In the genomic region with DNA sequence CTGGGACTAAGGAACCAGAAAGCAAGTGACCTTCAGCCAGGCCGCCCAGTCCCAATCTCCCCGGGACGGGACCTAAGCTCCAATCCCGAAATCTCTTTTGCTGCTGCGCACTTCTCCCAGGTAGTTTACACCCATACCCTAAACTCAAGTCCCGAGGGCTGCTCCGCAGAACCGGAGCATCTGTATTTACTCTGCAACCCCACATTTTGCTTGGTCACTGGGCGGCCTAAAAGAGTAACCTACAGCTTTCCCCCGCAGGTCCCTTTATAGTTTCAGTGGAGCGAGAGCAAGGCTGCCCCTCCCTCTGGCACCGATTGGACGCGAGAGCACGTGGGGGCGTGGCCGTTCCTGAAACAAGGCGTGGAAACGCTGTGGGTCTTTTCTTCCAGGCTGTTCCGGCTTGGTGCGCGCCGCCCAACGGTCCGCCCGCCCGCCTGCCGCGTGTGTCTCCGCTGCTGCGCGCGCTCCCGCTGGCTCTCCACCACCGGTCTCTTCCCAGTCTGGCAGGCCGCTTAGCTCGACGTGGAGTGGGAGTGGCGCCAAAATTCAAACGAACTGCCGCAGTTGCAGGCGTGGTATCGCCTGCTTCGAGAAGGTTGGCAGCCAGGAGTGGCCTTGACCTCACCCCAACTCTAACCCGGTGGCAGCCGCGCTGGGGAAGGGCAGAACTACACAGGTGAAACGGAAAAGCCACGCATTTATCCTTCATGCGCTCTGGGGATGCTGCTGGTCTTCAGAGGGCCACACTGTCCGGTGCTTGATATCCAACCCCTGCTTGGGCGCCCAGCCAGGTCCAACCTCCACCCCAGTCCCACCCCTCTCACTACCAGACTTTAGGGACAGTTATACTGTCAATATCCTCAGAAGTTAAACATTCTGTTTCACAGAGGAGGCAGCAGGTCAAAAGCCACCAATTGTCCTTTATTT, we compare ENCODE assay signal across 8 mouse cellular contexts. TPM values are rescaled to one million over a fixed set of nuclear protein-coding genes. Genes with fewer than 3 reads are reported as not detected.
DNase-seq lines count a peak whose midpoint lies in the region; ATAC-seq and TF ChIP-seq lines count a peak whose summit lies in the region.
"Not testable (repeated sequence)": the region's sequence is repeated elsewhere in the genome, so short reads cannot be mapped to it uniquely, and the experiment has no call there.

No protein-coding gene starts in this region.

- peak overlapping the region; percentile 75 for H3K4me2 ChIP-seq in heart, embryonic 13.5 days
- peak overlapping the region; percentile 63 for H3K4me2 ChIP-seq in kidney, postnatal 0 days (ENCODE audit: low read length)

- H3K79me2 ChIP-seq in liver, adult 2 months (ENCODE audit: control insufficient read depth, insufficient read depth, low read length), result not testable (repeated sequence)

- DNase-seq in kidney, postnatal 0 days (ENCODE audit: low spot score), result peak; percentile 90
- peak; percentile 79 for DNase-seq in liver, adult 2 months (ENCODE audit: extremely low read depth, low read depth, low spot score)
- DNase-seq in spleen, postnatal 36 days (ENCODE audit: low spot score in 2 of 2), result peak; percentile 69 to 80

- WGBS in heart, embryonic 13.5 days, result 1% methylated on average over 52 of the region's 52 CpGs
- WGBS in kidney, postnatal 0 days, result 2% methylated on average over 39 of the region's 52 CpGs
- under 1% methylated on average over 52 of the region's 52 CpGs for WGBS in liver, adult 2 months

- not testable (repeated sequence) for H3K4me1 ChIP-seq in brown adipose tissue, adult 24 weeks (ENCODE audit: control insufficient read depth, insufficient read depth, insufficient read length, low read length); heart, embryonic 13.5 days; kidney, postnatal 0 days (replicated peaks; ENCODE audit: insufficient read depth, low read length); liver, adult 2 months (ENCODE audit: control insufficient read depth, insufficient read depth, low read length)

- TF ChIP-seq CTCF in kidney, postnatal 0 days (IDR thresholded peaks at IDR 0.05; ENCODE audit: low read depth); liver, adult 2 months (IDR thresholded peaks at IDR 0.05; ENCODE audit: low read depth, low read length): not testable (repeated sequence)

- H3K9ac ChIP-seq in heart, embryonic 13.5 days, result peak overlapping the region; percentile 78
- peak overlapping the region; percentile 47; the same call in 1 of the 2 replicates for H3K9ac ChIP-seq in kidney, postnatal 0 days (ENCODE audit: low read depth, low read length)
- peak overlapping the region; percentile 48 for H3K9ac ChIP-seq in liver, adult 2 months (ENCODE audit: low read depth, low read length)

- peak overlapping the region; percentile 78 for H3K4me3 ChIP-seq in brown adipose tissue, adult 24 weeks (ENCODE audit: insufficient read depth, low read depth, low read length)
- peak overlapping the region; percentile 58 for H3K4me3 ChIP-seq in heart, embryonic 13.5 days
- peak overlapping the region; percentile 34 for H3K4me3 ChIP-seq in kidney, postnatal 0 days (replicated peaks; ENCODE audit: low read depth, low read length)
- H3K4me3 ChIP-seq in liver, adult 2 months (ENCODE audit: insufficient read depth, low read depth, low read length), result peak overlapping the region; percentile 52

- not testable (repeated sequence) for H3K27me3 ChIP-seq in heart, embryonic 13.5 days (replicated peaks); kidney, postnatal 0 days (ENCODE audit: insufficient read depth, low read length); liver, adult 2 months (ENCODE audit: control insufficient read depth, insufficient read depth, low read length)

- H3K27ac ChIP-seq in brown adipose tissue, adult 24 weeks (replicated peaks; ENCODE audit: low read depth, low read length); kidney, postnatal 0 days: not testable (repeated sequence)
- peak overlapping the region; percentile 69 for H3K27ac ChIP-seq in heart, embryonic 13.5 days (replicated peaks)
- H3K27ac ChIP-seq in liver, adult 2 months (replicated peaks; ENCODE audit: insufficient read depth, low read depth, low read length), result peak overlapping the region; percentile 41

- not testable (repeated sequence) for H3K9me3 ChIP-seq in heart, embryonic 13.5 days; kidney, postnatal 0 days (replicated peaks; ENCODE audit: low read length)

- ATAC-seq in CD4-positive, CD25-positive, alpha-beta regulatory T cell, adult 4 months, result peak; percentile 95
- ATAC-seq in erythroid progenitor cell, adult 5-6 weeks (replicated peaks; ENCODE audit: low FRiP score, poor library complexity, severe bottlenecking), result peak; percentile 94
- ATAC-seq in heart, embryonic 13.5 days (ENCODE audit: extremely low read depth, insufficient number of reproducible peaks, low FRiP score, low TSS enrichment), result peak; percentile 91
- peak; percentile 98 for ATAC-seq in kidney, postnatal 0 days (replicated peaks; ENCODE audit: low FRiP score, low read depth)
- peak; percentile 96 for ATAC-seq in monocyte, adult 5-6 weeks (replicated peaks; ENCODE audit: insufficient number of reproducible peaks, low FRiP score, low TSS enrichment, poor library complexity, severe bottlenecking)

- not testable (repeated sequence) for H3K36me3 ChIP-seq in heart, embryonic 13.5 days; kidney, postnatal 0 days (ENCODE audit: insufficient read depth, low read length); liver, adult 2 months (ENCODE audit: control insufficient read depth, insufficient read depth, low read length)

- not testable (repeated sequence) for TF ChIP-seq POLR2A in liver, adult 2 months (IDR thresholded peaks at IDR 0.05; ENCODE audit: extremely low read depth, insufficient read depth, low read length)

RNA-seq across cellular contexts. Expression of gene Trim43c, which starts 19.9 kb away (rescaled TPM):
- polyA plus RNA-seq in CD4-positive, CD25-positive, alpha-beta regulatory T cell, adult 4 months (2017; shearing (Covaris generic)), result not detected
- not detected in 2 replicates for polyA plus RNA-seq in brown adipose tissue, adult 24 weeks (2012; ENCODE audit: insufficient read depth, insufficient read length, missing spikeins)
- total RNA-seq in erythroid progenitor cell, adult 5-6 weeks (2015; ENCODE audit: low replicate concordance), result not detected in 2 replicates
- 0.13 TPM in 1 of 2 replicates, not detected in the other for total RNA-seq in erythroid progenitor cell, adult 5-6 weeks (2017; ENCODE audit: low replicate concordance)
- polyA plus RNA-seq in heart, embryonic 13.5 days (2015; fragmentation: Nextera tagmentation; extraction: Ambion mirVana), result 0.08 and 0.33 TPM in 2 replicates
- 0.08 and 0.13 TPM in 2 replicates for polyA plus RNA-seq in kidney, postnatal 0 days (2015; fragmentation: Nextera tagmentation; extraction: Ambion mirVana)
- not detected in 2 replicates for total RNA-seq in liver, adult 2 months (2014; rRNA removed)
- polyA plus RNA-seq in liver, adult 2 months (2012; rRNA removed), result not detected in 2 replicates
- not detected in 3 replicates for total RNA-seq in monocyte, adult 5-6 weeks (2017)
